Mouse (Mus musculus) adrenal gland, adult 2 months (tissue): ENCODE data around the gene Lrrc3c. TPM values are rescaled to one million over a fixed set of nuclear protein-coding genes. Genes with fewer than 3 reads are reported as not detected.
A peak's percentile ranks its signal among the peaks of the same experiment; 100 is the strongest.
"Not testable (repeated sequence)": the region's sequence is repeated elsewhere in the genome, so short reads cannot be mapped to it uniquely, and the experiment has no call there.

ENCODE experiments used
- DNase-seq: peaks from one replicate; pipeline ENCODE4 v3.0.0; 2021
- polyA plus RNA-seq: library from polyadenylated mRNA; depleted of rRNA; stranded (reverse); fragments of >200 nt; gene quantifications from 2 replicates; pipeline ENCODE4 v1.2.3, GENCODE M21; 2012
- total RNA-seq, 2 experiments: library from RNA; stranded (reverse); gene quantifications; 2 replicates each; pipeline ENCODE4 v1.2.3; 2021

Lrrc3c gene
- total and polyA plus RNA-seq, 3 experiments = not detected

GRCm38 (mm10) chr11:98586087-98586891 is 11.8 kb upstream of the Lrrc3c start:
- DNase-seq = no peak

- peak; percentile 98 for DNase-seq
Observed at GRCm38 (mm10) chr11:98586892-98587563, 11.1 kb upstream of the Lrrc3c start, which contains the start of gene Ormdl3. TSS of gene Ormdl3 (minus strand) at chr11:98587368.

DNA sequence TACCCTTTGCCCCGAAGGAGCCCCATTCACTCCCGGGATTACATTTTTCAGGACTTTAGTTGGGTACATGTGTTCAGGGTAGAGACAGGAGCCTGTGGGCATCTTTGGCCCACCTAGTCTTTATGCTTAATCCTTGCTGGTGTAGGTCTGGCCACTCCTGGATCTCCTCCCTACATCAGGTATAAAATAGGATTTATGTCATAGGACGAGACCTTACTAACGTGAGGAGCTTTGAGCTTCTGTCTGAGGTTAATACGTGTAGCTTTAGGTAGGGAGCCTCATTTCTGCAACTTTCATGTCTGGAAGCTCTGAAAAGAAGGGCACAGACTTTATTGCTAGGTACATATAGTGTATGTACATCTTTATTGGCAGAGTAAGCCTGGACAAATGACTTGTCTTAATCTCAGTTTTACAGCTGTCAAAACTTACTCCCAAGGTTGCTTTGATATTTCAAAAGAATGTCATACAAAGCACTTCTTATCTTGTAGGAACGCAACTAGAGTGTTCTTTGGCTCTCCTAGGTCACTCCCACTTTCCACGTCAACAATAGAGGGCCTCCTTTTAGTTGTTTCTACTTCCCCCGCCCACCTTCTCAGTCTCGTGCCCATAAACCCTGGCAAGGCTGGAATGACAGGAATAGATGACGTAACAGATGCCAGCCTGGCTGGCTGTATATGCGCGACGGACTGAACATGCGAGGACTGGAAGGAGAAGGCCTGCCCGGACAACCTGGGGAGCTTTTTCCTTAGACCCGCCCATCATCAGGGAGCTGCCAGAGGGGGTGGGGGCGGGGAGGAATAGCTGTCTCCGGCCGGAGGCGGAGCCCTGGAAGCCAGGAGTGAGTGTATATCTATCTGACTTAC is 10.2 kb upstream of the Lrrc3c start:
- DNase-seq = peak; percentile 93

GRCm38 (mm10) chr11:98588833-98589281 is 9.2 kb upstream of the Lrrc3c start:
- DNase-seq = peak; percentile 77

GRCm38 (mm10) chr11:98589306-98589705 is 8.8 kb upstream of the Lrrc3c start:
- no peak for DNase-seq

GRCm38 (mm10) chr11:98590548-98591445 is 7.3 kb upstream of the Lrrc3c start:
- no peak for DNase-seq

DNA sequence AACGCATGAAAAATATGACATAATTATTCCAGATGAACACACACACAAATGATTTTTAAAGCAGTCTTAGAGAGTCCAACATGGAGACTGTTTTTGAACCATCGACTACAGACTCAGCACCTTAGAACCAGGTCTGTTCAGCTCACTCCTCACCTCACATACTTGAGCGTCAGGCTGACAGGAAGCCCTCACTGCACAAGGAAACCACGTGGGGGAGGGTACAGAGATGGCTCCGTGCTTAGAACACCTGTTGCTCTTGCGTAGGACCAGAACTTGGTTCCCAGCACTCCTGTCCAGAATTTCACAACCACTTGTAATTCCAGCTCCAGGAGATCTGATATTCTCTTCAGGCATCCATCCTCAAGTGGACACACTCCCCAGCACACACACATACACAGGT is 3.1 kb upstream of the Lrrc3c start:
- DNase-seq = no peak

DNA sequence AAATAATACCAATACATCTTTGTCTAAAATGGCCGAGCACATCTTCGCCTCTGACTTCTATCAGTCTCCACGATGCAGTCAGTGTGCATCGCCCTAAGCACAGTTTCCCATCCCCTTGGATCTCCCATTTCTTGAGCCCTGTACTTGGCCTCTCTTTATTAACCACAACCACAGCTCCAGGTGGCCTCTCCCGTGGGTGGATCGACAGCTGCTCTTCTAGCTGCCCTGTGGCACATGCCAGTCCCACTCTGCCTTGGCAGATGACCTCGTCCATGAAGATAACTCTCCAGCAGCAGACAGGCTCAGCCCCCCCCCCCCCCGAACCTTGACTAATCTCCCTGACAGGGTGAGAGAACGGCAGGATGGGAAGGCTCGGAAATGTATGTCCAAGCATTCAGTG is 2.6 kb upstream of the Lrrc3c start:
- no peak for DNase-seq

DNA sequence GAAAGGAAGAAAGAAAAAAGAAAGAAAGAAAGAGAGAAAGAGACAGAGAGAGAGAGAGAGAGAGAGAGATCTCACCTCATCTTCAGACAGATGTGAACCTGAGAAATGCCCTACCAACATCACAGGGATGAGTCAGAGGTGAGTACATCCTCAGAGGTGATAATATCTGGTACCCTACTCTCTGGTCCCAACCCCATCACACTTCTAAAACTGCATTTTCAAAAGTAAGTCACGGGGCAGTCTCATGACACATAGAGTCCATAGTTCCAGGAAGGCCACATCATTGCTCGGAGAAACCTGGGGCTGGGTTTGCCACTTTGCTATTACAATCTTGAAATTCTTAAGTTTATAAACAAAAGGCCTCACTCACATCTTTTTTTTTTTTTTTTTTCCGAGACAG is 2.1 kb upstream of the Lrrc3c start:
- no peak for DNase-seq

DNA sequence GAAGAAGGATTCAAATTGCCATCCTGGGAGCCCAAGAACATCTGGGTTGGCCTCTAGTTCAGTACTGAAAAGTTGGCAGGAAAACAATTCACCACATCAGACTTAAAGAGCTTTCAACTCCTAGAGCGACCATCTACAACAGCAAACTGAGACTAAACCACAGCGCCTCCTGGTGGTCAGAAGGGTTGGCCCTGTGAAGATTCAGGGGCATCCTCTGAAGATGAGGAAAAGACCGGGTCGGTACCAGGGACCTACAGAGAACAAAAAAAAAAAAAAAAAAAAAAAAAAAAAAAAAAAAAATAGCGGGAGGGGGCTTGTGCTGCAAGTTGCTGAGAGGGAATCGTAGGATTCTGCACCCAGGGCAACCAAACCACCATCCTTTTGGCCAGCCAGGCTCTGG is 728 bp upstream of the Lrrc3c start:
- peak; percentile 61 for DNase-seq

- DNase-seq = no peak
Observed at GRCm38 (mm10) chr11:98598851-98599290, 780 bp downstream of the Lrrc3c start.

GRCm38 (mm10) chr11:98599291-98599690 is 1.2 kb downstream of the Lrrc3c start:
- no peak for DNase-seq

DNA sequence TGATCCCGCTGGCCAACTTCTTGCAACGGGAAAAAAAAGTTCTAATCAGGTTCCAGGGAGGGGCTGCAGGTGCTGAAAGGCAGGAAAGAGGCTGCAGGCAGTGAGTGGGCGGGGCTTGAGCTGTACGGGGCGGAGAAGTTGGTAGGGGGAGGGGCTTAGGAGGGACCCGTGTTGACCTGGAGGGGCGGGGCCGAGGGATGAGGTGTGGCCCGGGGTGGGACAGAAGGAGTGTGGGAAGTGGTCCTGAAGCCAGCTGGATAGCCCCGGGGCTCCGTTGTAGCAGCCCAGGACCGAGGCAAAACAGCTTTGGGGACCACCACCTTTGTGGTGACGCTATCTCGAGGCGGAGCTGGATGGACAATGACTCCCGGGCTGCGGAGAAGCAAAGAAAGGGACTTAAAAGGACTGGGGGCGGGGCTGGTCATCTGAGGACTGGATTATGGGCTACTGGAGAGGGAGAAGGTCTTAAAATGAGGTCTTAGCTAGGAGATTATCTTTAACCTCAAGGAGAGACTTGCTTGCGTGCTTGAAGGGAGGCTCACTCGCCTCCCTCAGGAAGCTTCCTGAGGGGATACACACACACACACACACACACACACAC is 4.1 kb downstream of the Lrrc3c start:
- DNase-seq = no peak

GRCm38 (mm10) chr11:98603953-98604352 is 5.9 kb downstream of the Lrrc3c start:
- DNase-seq = no peak

DNA sequence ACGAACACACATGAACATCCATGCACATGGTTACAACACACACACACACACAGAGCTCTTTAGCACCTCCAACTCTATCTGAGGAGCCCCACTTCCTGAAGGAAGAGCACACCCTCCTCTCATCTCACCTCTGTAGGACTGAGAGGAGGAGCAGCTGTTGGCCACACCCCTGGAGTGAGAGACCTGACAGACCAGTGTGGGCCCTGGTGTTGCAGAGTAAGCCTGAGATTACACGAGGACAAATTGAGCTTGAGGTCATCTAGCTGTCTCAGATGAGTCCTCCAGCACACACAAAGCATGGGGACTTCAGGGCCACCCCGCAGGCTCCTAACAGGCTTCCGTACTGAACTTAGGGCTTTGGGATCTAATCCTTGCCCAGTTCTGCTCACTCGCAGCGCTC is 6.8 kb downstream of the Lrrc3c start:
- not testable (repeated sequence) for DNase-seq

GRCm38 (mm10) chr11:98606763-98607162 is 8.7 kb downstream of the Lrrc3c start:
- no peak for DNase-seq

GRCm38 (mm10) chr11:98620791-98621190 is 22.7 kb downstream of the Lrrc3c start:
- DNase-seq = no peak

- not testable (repeated sequence) for DNase-seq
Observed at GRCm38 (mm10) chr11:98623981-98624380, 25.9 kb downstream of the Lrrc3c start.

GRCm38 (mm10) chr11:98624381-98624780 is 26.3 kb downstream of the Lrrc3c start:
- DNase-seq = not testable (repeated sequence)

DNA sequence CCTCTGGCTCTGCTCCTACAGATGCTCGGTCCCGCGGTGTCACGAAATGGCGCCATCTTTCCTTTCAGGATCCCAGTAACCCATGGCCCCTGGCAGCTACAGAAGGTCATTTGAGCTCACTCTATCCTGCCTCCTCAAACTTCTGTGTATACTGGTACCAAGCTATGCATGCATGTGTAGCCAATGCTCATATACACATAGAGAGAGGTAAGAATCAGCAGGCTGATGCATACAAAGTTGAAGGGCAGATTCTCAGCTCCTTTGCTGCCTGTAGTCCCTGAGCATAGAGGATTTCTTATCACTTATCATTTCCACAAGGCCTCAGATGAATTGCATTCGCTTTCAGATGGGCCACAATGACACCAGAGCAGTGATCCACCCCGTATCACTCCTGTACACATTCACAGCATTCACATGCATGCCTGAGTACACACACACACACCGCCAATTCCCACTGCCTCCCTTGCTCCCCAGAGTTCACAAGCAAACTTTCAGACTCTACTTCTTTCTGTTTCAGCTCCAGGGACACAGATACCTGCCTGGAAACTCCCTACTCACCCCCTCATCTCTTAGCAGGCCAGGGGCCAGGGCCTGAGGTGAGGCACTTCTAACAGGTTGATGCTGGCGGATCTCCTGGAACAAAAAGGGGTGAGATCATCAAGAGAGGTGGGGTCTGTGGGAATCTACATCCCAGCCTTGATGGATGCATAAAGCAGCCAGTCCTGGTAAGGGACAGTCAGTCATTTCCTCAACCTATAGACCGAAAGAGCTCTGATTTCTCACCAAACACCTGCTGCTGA is 27.7 kb downstream of the Lrrc3c start, which contains the start of the genes Gm12355 and Gsdma3:
TSS of gene Gm12355 (minus strand) at position 51 of the 800 bp plus-strand sequence.
TSS of gene Gsdma3 (plus strand) at position 750 of the 800 bp plus-strand sequence.
- no peak for DNase-seq
